Mouse (Mus musculus): ENCODE results near the gene L3mbtl1.

Gene L3mbtl1

GRCm38 (mm10) chr2:162993881-162994616 lies 50.8 kb downstream of the L3mbtl1 start:
- no peak for DNase-seq (ENCODE audit: low spot score)

GRCm38 (mm10) chr2:162998528-162999230 lies 55.4 kb downstream of the L3mbtl1 start:
- peak; percentile 38 for DNase-seq (ENCODE audit: low spot score)

- no peak for DNase-seq (ENCODE audit: low spot score)
These were observed 56.5 kb downstream of the L3mbtl1 start for GRCm38 (mm10) chr2:162999744-163000143.

GRCm38 (mm10) chr2:163001071-163001470 lies 57.8 kb downstream of the L3mbtl1 start:
- DNase-seq (ENCODE audit: low spot score): no peak

GRCm38 (mm10) chr2:163007299-163007698 lies 64.0 kb downstream of the L3mbtl1 start:
- DNase-seq (ENCODE audit: low spot score): no peak

GRCm38 (mm10) chr2:163016916-163017743 lies 73.9 kb downstream of the L3mbtl1 start, which contains the start of gene Ift52:
Gene Ift52 (plus strand): TSS chr2:163017354.
- DNase-seq (ENCODE audit: low spot score): peak; percentile 84
